Mouse (Mus musculus) testis, postnatal 10 days (tissue): ENCODE data around the gene Gm4340.
"Not testable (repeated sequence)": the region's sequence is repeated elsewhere in the genome, so short reads cannot be mapped to it uniquely, and the experiment has no call there.

Experiments
- DNase-seq: peaks from one replicate; pipeline ENCODE4 v3.0.0; 2021; ENCODE audit warnings: low spot score

The Gm4340 gene

DNA sequence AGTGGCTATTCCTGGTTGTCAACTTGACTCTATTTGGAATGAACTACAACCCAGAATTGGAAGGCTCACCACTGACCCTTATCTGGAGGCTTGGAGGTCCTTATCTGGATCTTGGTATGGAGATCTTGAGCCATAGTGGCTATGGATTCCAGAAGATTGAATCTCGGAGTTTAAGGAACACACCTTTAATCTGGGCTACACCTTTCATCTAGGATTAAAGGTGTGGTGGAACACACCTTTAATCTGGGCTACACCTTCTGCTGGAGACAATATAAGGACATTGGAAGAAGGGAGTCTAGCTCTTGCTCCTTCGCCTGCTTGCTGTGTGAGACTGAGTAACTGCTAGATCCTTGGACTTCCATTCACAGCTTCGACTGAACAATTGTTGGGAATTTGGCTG, at the start of gene Gm4340:
Gene Gm4340, plus strand, starts transcription at position 301 of the 400 bp plus-strand sequence.
- not testable (repeated sequence) for DNase-seq

- DNase-seq, result not testable (repeated sequence)
Measured at GRCm38 (mm10) chr10:104151197-104151596, 42.6 kb upstream of the Gm4340 start, which contains the start of gene Gm6763. Gene Gm6763, plus strand, starts transcription at chr10:104151497.

- not testable (repeated sequence) for DNase-seq
Measured at GRCm38 (mm10) chr10:104159706-104160105, 34.1 kb upstream of the Gm4340 start, which contains the start of gene Gm8764. Gene Gm8764, plus strand, starts transcription at chr10:104160006.

DNA sequence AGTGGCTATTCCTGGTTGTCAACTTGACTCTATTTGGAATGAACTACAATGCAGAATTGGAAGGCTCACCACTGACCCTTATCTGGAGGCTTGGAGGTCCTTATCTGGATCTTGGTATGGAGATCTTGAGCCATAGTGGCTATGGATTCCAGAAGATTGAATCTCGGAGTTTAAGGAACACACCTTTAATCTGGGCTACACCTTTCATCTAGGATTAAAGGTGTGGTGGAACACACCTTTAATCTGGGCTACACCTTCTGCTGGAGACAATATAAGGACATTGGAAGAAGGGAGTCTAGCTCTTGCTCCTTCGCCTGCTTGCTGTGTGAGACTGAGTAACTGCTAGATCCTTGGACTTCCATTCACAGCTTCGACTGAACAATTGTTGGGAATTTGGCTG, 25.6 kb upstream of the Gm4340 start, which contains the start of gene Gm21304:
Gene Gm21304, plus strand, starts transcription at position 301 of the 400 bp plus-strand sequence.
- DNase-seq, result not testable (repeated sequence)

- not testable (repeated sequence) for DNase-seq
Measured at GRCm38 (mm10) chr10:104176724-104177123, 17.1 kb upstream of the Gm4340 start, which contains the start of gene Gm21312. Gene Gm21312, plus strand, starts transcription at chr10:104177024.

DNA sequence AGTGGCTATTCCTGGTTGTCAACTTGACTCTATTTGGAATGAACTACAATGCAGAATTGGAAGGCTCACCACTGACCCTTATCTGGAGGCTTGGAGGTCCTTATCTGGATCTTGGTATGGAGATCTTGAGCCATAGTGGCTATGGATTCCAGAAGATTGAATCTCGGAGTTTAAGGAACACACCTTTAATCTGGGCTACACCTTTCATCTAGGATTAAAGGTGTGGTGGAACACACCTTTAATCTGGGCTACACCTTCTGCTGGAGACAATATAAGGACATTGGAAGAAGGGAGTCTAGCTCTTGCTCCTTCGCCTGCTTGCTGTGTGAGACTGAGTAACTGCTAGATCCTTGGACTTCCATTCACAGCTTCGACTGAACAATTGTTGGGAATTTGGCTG, 8.6 kb upstream of the Gm4340 start, which contains the start of gene Gm20765:
Gene Gm20765, plus strand, starts transcription at position 301 of the 400 bp plus-strand sequence.
- not testable (repeated sequence) for DNase-seq

- no peak for DNase-seq
Measured at GRCm38 (mm10) chr10:104209655-104210054, 15.8 kb downstream of the Gm4340 start.

DNA sequence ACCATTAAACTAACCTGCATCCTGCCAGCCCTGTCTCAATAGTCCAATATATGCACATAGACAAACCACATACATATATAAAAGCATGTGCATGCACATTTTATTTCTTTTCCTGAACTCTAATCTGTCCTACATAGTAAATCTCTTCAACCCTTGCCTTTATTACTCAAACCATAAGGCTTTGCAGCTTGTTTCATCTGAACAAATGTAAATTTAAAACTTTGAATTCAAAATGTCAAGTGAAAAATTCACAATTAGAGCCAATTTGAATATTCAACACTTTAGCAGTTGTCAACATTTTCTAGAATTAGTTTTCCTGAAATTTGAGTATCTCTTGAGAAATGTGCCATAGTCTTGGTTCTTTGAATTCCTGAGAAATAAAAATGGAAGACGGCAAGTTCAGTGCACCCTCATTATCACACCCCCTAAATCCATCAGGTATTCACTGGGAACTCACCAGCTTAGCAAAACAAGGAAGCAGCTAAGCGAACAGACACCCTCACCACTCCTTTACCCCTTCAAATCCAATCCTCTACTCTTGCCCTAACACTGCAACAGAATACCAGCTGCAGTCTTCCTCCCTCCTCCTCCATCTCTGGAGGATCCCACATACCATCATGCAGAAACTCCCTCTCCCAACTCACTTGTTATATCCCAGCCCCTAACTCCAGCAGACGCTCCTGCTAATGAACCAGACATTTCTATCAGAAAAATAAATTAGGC, 16.6 kb downstream of the Gm4340 start:
- DNase-seq, result no peak

DNA sequence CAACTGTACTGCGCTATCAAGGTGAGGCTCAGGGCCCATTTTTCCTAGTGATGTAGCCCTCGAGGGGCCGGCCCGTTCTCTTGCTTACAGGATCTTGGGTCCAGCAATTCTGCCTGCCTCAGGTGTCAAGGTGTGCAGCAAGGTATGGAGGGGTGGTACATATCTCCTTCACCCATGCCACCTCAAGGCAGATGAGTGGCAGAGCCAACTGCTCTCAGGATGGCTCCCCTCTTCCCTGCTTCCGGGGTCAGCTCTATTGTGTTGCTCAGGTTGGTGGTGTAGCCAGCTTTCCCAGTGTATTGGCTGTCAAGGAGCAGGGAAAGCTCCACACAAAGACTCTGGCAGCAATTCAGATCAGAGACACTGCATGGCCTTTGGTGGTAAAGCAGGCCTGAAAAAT, 20.7 kb downstream of the Gm4340 start:
- peak; percentile 30 for DNase-seq

DNA sequence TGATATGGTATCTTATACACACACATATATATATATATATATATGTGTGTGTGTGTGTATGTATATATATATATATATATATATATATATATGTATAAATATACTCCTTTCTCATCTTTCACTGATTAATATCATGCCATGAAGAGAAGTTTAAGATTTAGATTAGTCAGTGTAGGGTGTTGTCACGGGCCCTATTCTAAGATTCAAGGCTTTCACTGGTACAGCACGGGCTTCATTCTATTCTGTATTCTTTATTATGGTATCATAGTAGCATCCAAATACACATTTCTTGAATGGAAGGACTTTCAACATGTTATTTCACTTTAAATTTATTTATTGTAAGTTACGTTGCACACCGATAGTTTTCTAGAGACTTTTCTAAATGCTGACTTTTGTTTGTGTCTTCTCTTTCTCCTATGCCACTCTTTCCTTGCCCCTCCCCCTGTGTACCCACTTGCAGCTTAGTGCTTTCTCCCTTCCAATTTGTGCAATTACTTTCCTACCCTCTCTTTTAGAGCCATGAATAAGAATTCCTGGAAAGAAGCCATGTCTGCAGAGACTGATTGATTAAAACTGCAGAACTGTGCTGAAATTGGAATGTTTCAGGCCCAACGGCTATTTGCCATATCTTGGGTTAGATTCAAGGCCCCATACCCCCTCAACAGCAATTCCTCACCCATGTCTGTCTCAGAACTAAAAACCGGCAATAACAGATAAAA, 26.6 kb downstream of the Gm4340 start:
- DNase-seq, result no peak
